Comparison of ENCODE assay signal across 16 mouse cellular contexts in the genomic region with DNA sequence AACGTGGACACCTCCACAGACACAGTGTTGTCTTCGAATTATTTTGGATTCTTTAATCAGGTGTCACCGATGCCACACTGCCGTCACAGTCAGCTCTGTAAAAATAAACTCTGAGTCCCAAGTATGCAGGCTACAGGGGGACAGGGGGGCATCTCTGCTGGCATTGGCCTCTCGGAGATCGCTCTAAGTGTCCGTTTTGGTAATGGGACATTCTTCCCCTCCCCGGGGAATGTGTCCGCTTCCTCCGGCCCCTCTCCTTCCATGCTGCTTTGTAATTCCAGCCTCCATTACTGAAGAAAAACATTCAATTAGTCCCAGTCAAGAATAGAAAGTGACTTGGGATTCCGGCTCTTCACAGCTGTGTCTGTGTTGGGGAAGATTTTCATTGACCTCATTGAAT.
A peak's percentile ranks its signal among the peaks of the same experiment; 100 is the strongest.
DNase-seq lines count a peak whose midpoint lies in the region; ATAC-seq and TF ChIP-seq lines count a peak whose summit lies in the region.
"Had no signal": no experiment of that assay in that cellular context is flagged by ENCODE, and none has a peak within 500 bp of the region (broad histone marks: within the 10 kb centered on the region; RNA-seq: fewer than 3 reads in every experiment).

No protein-coding gene starts in this region.

- 75% methylated on average over 11 of the region's 11 CpGs for WGBS in intestine, embryonic 14.5 days
- WGBS in intestine, postnatal 0 days = 73% methylated on average over 11 of the region's 11 CpGs
- WGBS in heart, embryonic 16.5 days = 32% methylated on average over 11 of the region's 11 CpGs
- 57% methylated on average over 11 of the region's 11 CpGs for WGBS in midbrain, embryonic 16.5 days

- no peaks in the 10 kb centered on the region for H3K36me3 ChIP-seq in intestine, embryonic 14.5 days (ENCODE audit: control insufficient read depth, insufficient read depth, low read length)
- no peaks in the 10 kb centered on the region for H3K36me3 ChIP-seq in intestine, postnatal 0 days (ENCODE audit: control insufficient read depth, insufficient read depth)
- no peaks in the 10 kb centered on the region for H3K36me3 ChIP-seq in heart, embryonic 16.5 days (ENCODE audit: control insufficient read depth, insufficient read depth)
- no peaks in the 10 kb centered on the region for H3K36me3 ChIP-seq in midbrain, embryonic 16.5 days (ENCODE audit: control insufficient read depth, insufficient read depth, low read length)
- H3K36me3 ChIP-seq: neural tube, embryonic 13.5 days had no signal

- H3K4me1 ChIP-seq in intestine, embryonic 14.5 days (replicated peaks; ENCODE audit: control insufficient read depth, insufficient read depth, low read length) = peaks cover 12% of the 10 kb centered on the region
- H3K4me1 ChIP-seq in intestine, postnatal 0 days (replicated peaks; ENCODE audit: control insufficient read depth, insufficient read depth, low read length) = 0 out of 2 replicates have a peak, but pooled peaks cover 5% of the 10 kb centered on the region
- peaks cover 15% of the 10 kb centered on the region for H3K4me1 ChIP-seq in brown adipose tissue, adult 24 weeks (ENCODE audit: control insufficient read depth, insufficient read depth, insufficient read length, low read length)
- peaks cover 29% of the 10 kb centered on the region for H3K4me1 ChIP-seq in heart, embryonic 16.5 days (ENCODE audit: control insufficient read depth, insufficient read depth, low read length)
- no peaks in the 10 kb centered on the region for H3K4me1 ChIP-seq in midbrain, embryonic 16.5 days (ENCODE audit: control insufficient read depth, insufficient read depth, low read length)

- no peak overlapping the region for H3K9ac ChIP-seq in intestine, embryonic 14.5 days (ENCODE audit: low read length)
- H3K9ac ChIP-seq in intestine, postnatal 0 days (ENCODE audit: low read depth, low read length) = no peak overlapping the region
- peak overlapping the region; percentile 75; the same call in 1 of the 2 replicates for H3K9ac ChIP-seq in heart, embryonic 16.5 days (ENCODE audit: low read length)
- no peak overlapping the region for H3K9ac ChIP-seq in midbrain, embryonic 16.5 days (ENCODE audit: low read depth, low read length)
- H3K9ac ChIP-seq: neural tube, embryonic 13.5 days had no signal

- no peak for DNase-seq in intestine, embryonic 14.5 days (ENCODE audit: low spot score)
- peak; percentile 48 to 49 for DNase-seq in heart, adult 18-20 months
- no peak for DNase-seq in cerebellum, postnatal 4 days (ENCODE audit: low spot score in 2 of 2)
- DNase-seq in cerebellum, postnatal 14 days = no peak
- DNase-seq: B cell, adult 2 months; cerebellum, adult 18-20 months; layer of hippocampus, adult 9-11 months; liver; lung, adult 2 months; right cerebral cortex, postnatal 4 days had no signal

- H3K9me3 ChIP-seq in intestine, embryonic 14.5 days (ENCODE audit: control insufficient read depth, low read length) = no peaks in the 10 kb centered on the region
- no peaks in the 10 kb centered on the region for H3K9me3 ChIP-seq in intestine, postnatal 0 days (ENCODE audit: control insufficient read depth)
- H3K9me3 ChIP-seq in heart, embryonic 16.5 days (replicated peaks; ENCODE audit: control insufficient read depth, low read length) = no peaks in the 10 kb centered on the region
- no peaks in the 10 kb centered on the region for H3K9me3 ChIP-seq in midbrain, embryonic 16.5 days (replicated peaks; ENCODE audit: control insufficient read depth, low read length, poor library complexity, severe bottlenecking)
- H3K9me3 ChIP-seq: neural tube, embryonic 13.5 days had no signal

- no peak for TF ChIP-seq CTCF in intestine, postnatal 0 days (IDR thresholded peaks at IDR 0.05; ENCODE audit: low read depth)

- no peak for ATAC-seq in intestine, embryonic 14.5 days (replicated peaks; ENCODE audit: low FRiP score, low TSS enrichment, low read depth)
- no peak for ATAC-seq in intestine, postnatal 0 days
- ATAC-seq in heart, embryonic 16.5 days (replicated peaks; ENCODE audit: extremely low read depth, insufficient read depth, low FRiP score) = peak; percentile 43
- no peak for ATAC-seq in midbrain, embryonic 16.5 days
- ATAC-seq: hindbrain, postnatal 0 days had no signal

- no peaks in the 10 kb centered on the region for H3K27me3 ChIP-seq in intestine, embryonic 14.5 days (replicated peaks; ENCODE audit: control insufficient read depth, insufficient read depth, low read length)
- H3K27me3 ChIP-seq in intestine, postnatal 0 days (replicated peaks; ENCODE audit: control insufficient read depth, insufficient read depth, low read length) = no peaks in the 10 kb centered on the region
- no peaks in the 10 kb centered on the region for H3K27me3 ChIP-seq in heart, embryonic 16.5 days (ENCODE audit: control insufficient read depth, insufficient read depth, low read length)
- H3K27me3 ChIP-seq in midbrain, embryonic 16.5 days (ENCODE audit: control insufficient read depth, insufficient read depth, low read depth, low read length) = no peaks in the 10 kb centered on the region
- H3K27me3 ChIP-seq: neural tube, embryonic 13.5 days had no signal

- 0 out of 2 replicates have a peak overlapping the region, but pooled peaks have one; percentile 9 for H3K27ac ChIP-seq in intestine, embryonic 14.5 days (ENCODE audit: low read depth)
- no peak overlapping the region for H3K27ac ChIP-seq in intestine, postnatal 0 days (ENCODE audit: low read depth, low read length)
- peak overlapping the region; percentile 36 for H3K27ac ChIP-seq in brown adipose tissue, adult 24 weeks (replicated peaks; ENCODE audit: low read depth, low read length)
- peak overlapping the region; percentile 97 for H3K27ac ChIP-seq in heart, embryonic 16.5 days (ENCODE audit: low read length)
- no peak overlapping the region for H3K27ac ChIP-seq in midbrain, embryonic 16.5 days (ENCODE audit: low read length)
- H3K27ac ChIP-seq: hindbrain, postnatal 0 days; neural tube, embryonic 13.5 days had no signal

- H3K4me3 ChIP-seq in intestine, embryonic 14.5 days (ENCODE audit: low read depth, low read length) = no peak overlapping the region
- no peak overlapping the region for H3K4me3 ChIP-seq in intestine, postnatal 0 days (ENCODE audit: low read depth, low read length)
- H3K4me3 ChIP-seq in brown adipose tissue, adult 24 weeks (ENCODE audit: insufficient read depth, low read depth, low read length) = no peak overlapping the region
- H3K4me3 ChIP-seq in heart, embryonic 16.5 days (ENCODE audit: low read length) = no peak overlapping the region
- no peak overlapping the region for H3K4me3 ChIP-seq in midbrain, embryonic 16.5 days (ENCODE audit: low read depth, low read length)
- H3K4me3 ChIP-seq: neural tube, embryonic 13.5 days had no signal

- H3K4me2 ChIP-seq in intestine, embryonic 14.5 days (ENCODE audit: low read length) = no peak overlapping the region
- no peak overlapping the region for H3K4me2 ChIP-seq in intestine, postnatal 0 days (replicated peaks; ENCODE audit: low read depth)
- H3K4me2 ChIP-seq in heart, embryonic 16.5 days (ENCODE audit: low read depth, low read length) = peak overlapping the region; percentile 64
- H3K4me2 ChIP-seq in midbrain, embryonic 16.5 days (ENCODE audit: low read length) = no peak overlapping the region
- H3K4me2 ChIP-seq: neural tube, embryonic 13.5 days had no signal

Comparison
In these comparisons a context has a peak if more than half of its experiments do, and no peak if none do; other contexts are left out.
1. H3K27ac ChIP-seq: peak in intestine, embryonic 14.5 days (single experiment), brown adipose tissue, adult 24 weeks (single experiment) and heart, embryonic 16.5 days (single experiment); none in intestine, postnatal 0 days (single experiment) and midbrain, embryonic 16.5 days (single experiment).
2. DNase-seq: peak in heart, adult 18-20 months (2 of 2); none in intestine, embryonic 14.5 days (single experiment), cerebellum, postnatal 4 days (0 of 2) and cerebellum, postnatal 14 days (0 of 2).